ENCODE assay signal across 10 mouse cellular contexts in the genomic region with DNA sequence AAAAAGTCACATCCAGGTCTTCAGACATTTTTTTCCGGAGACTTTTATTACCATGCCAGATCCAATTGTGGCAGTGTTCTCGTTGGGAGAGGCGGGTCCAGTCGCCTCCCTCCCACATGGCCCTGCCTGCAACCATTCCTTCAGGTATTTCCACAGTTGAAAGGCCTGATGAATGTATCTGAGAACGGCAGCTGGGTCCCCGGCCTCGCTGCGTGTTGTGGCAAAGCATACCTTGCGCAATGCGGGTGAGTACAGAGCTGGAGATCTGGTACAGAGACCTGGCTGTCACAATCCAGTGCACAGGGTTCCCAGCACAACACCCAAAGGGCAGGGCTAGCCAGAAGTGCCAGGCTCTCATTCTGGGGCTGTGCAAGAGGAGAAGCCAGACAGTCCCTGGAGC.
DNase-seq lines count a peak whose midpoint lies in the region; ATAC-seq and TF ChIP-seq lines count a peak whose summit lies in the region.
"Had no signal": no experiment of that assay in that cellular context is flagged by ENCODE, and none has a peak within 500 bp of the region (broad histone marks: within the 10 kb centered on the region; RNA-seq: fewer than 3 reads in every experiment).

No protein-coding gene starts in this region.

- no peaks in the 10 kb centered on the region for H3K27me3 ChIP-seq in forebrain, embryonic 10.5 days (ENCODE audit: poor library complexity, severe bottlenecking)
- H3K27me3 ChIP-seq in forebrain, postnatal 0 days (ENCODE audit: insufficient read depth, low read length) = no peaks in the 10 kb centered on the region
- no peaks in the 10 kb centered on the region for H3K27me3 ChIP-seq in liver, embryonic 16.5 days (ENCODE audit: control insufficient read depth, insufficient read depth, low read depth, low read length)
- H3K27me3 ChIP-seq in heart, embryonic 11.5 days (ENCODE audit: control insufficient read depth, insufficient read depth, low read length) = no peaks in the 10 kb centered on the region

- H3K36me3 ChIP-seq in forebrain, embryonic 10.5 days (replicated peaks) = peaks cover 25% of the 10 kb centered on the region
- no peaks in the 10 kb centered on the region for H3K36me3 ChIP-seq in forebrain, postnatal 0 days (ENCODE audit: insufficient read depth)
- no peaks in the 10 kb centered on the region for H3K36me3 ChIP-seq in liver, embryonic 16.5 days (ENCODE audit: control insufficient read depth, insufficient read depth)
- 0 out of 2 replicates have a peak, but pooled peaks cover 2% of the 10 kb centered on the region for H3K36me3 ChIP-seq in heart, embryonic 11.5 days (ENCODE audit: control insufficient read depth, insufficient read depth, low read length)
- H3K36me3 ChIP-seq: midbrain, embryonic 10.5 days had no signal

- peaks cover 32% of the 10 kb centered on the region for H3K4me1 ChIP-seq in forebrain, embryonic 10.5 days
- H3K4me1 ChIP-seq in forebrain, postnatal 0 days (ENCODE audit: insufficient read depth) = no peaks in the 10 kb centered on the region
- peaks cover 2% of the 10 kb centered on the region; the same call in 1 of the 2 replicates for H3K4me1 ChIP-seq in liver, embryonic 16.5 days (ENCODE audit: control insufficient read depth, low read depth, low read length)
- H3K4me1 ChIP-seq in heart, embryonic 11.5 days (ENCODE audit: control insufficient read depth, insufficient read depth, low read length) = peaks cover 30% of the 10 kb centered on the region

- no peak overlapping the region for H3K4me2 ChIP-seq in forebrain, postnatal 0 days (ENCODE audit: low read depth)
- H3K4me2 ChIP-seq in liver, embryonic 16.5 days (ENCODE audit: low read depth, low read length) = no peak overlapping the region
- no peak overlapping the region for H3K4me2 ChIP-seq in heart, embryonic 11.5 days

- ATAC-seq in forebrain, postnatal 0 days = no peak
- peak; percentile 75 for ATAC-seq in liver, embryonic 16.5 days (ENCODE audit: low read depth)
- no peak for ATAC-seq in erythroblast, adult 5-6 weeks (replicated peaks; ENCODE audit: low FRiP score, poor library complexity, severe bottlenecking)
- no peak for ATAC-seq in heart, embryonic 11.5 days (replicated peaks; ENCODE audit: insufficient number of reproducible peaks, low FRiP score, low TSS enrichment)

- H3K9ac ChIP-seq in forebrain, postnatal 0 days = no peak overlapping the region
- H3K9ac ChIP-seq in liver, embryonic 16.5 days (ENCODE audit: low read depth, low read length) = no peak overlapping the region
- no peak overlapping the region for H3K9ac ChIP-seq in heart, embryonic 11.5 days (ENCODE audit: low read depth, low read length)

- 90% methylated on average over 10 of the region's 10 CpGs for WGBS in forebrain, embryonic 10.5 days
- 92% methylated on average over 10 of the region's 10 CpGs for WGBS in forebrain, postnatal 0 days
- WGBS in liver, embryonic 16.5 days (ENCODE audit: insufficient replicate concordance) = 57% methylated on average over 10 of the region's 10 CpGs
- 85% methylated on average over 10 of the region's 10 CpGs for WGBS in heart, embryonic 11.5 days (ENCODE audit: insufficient replicate concordance)

- H3K4me3 ChIP-seq in forebrain, embryonic 10.5 days = no peak overlapping the region
- H3K4me3 ChIP-seq in forebrain, postnatal 0 days (ENCODE audit: low read depth, low read length) = no peak overlapping the region
- H3K4me3 ChIP-seq in liver, embryonic 16.5 days (ENCODE audit: low read depth, low read length) = no peak overlapping the region
- no peak overlapping the region for H3K4me3 ChIP-seq in heart, embryonic 11.5 days (ENCODE audit: low read depth, low read length)
- H3K4me3 ChIP-seq: midbrain, embryonic 10.5 days had no signal

- H3K27ac ChIP-seq in forebrain, embryonic 10.5 days = 0 out of 2 replicates have a peak overlapping the region, but pooled peaks have one; percentile 9
- no peak overlapping the region for H3K27ac ChIP-seq in forebrain, postnatal 0 days (ENCODE audit: low read depth, low read length)
- no peak overlapping the region for H3K27ac ChIP-seq in liver, embryonic 16.5 days (ENCODE audit: low read length)
- no peak overlapping the region for H3K27ac ChIP-seq in heart, embryonic 11.5 days (ENCODE audit: low read depth, low read length)
- H3K27ac ChIP-seq: midbrain, embryonic 10.5 days had no signal

- no peak for TF ChIP-seq CTCF in forebrain, postnatal 0 days (IDR thresholded peaks at IDR 0.05; ENCODE audit: low read depth)

- DNase-seq in forebrain, embryonic 10.5 days (ENCODE audit: extremely low spot score, low spot score) = no peak
- DNase-seq in forebrain, postnatal 0 days = no peak
- peak; percentile 69 for DNase-seq in kidney, adult 9 months
- peak; percentile 83 for DNase-seq in urinary bladder, postnatal 14 days (ENCODE audit: low spot score)
- DNase-seq in cerebellum, postnatal 25 days = no peak
- DNase-seq: gastrocnemius, postnatal 25 days had no signal

- no peaks in the 10 kb centered on the region for H3K9me3 ChIP-seq in forebrain, embryonic 10.5 days
- no peaks in the 10 kb centered on the region for H3K9me3 ChIP-seq in forebrain, postnatal 0 days (ENCODE audit: low read length)
- no peaks in the 10 kb centered on the region for H3K9me3 ChIP-seq in liver, embryonic 16.5 days (replicated peaks; ENCODE audit: control insufficient read depth, low read length)
- no peaks in the 10 kb centered on the region for H3K9me3 ChIP-seq in heart, embryonic 11.5 days (replicated peaks; ENCODE audit: control insufficient read depth, low read length)
- H3K9me3 ChIP-seq: midbrain, embryonic 10.5 days had no signal

Comparison
In these comparisons a context has a peak if more than half of its experiments do, and no peak if none do; other contexts are left out.
1. DNase-seq: peak in kidney, adult 9 months (single experiment) and urinary bladder, postnatal 14 days (single experiment); none in forebrain, embryonic 10.5 days (single experiment), forebrain, postnatal 0 days (single experiment) and cerebellum, postnatal 25 days (0 of 2).